In the genomic region with DNA sequence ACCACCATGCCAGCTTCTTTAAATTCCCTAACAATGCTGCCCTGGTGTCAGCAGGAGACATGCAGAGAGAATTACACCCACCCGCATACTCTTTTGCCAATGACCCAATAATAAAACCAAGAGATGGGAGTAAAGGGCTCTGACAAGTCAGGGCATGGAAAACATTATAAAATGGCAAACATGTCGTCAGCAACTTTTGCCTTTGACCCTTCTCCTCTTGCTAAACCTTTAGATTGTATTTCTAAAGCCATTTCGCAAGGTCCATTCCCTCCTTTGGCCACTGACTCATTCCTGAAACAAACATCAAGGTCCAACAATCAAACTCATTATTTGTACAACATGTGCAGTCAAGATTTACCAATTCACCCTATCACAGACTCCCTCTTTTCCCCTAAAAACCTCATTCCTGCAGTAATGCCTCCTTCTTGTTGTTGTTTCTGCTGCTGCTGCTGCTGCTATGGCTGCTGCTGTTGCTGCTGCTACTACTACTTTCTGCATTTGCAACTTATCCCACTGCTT, we compare ENCODE assay signal across 12 mouse cellular contexts. TPM values are rescaled to one million over a fixed set of nuclear protein-coding genes. Genes with fewer than 3 reads are reported as not detected.
DNase-seq lines count a peak whose midpoint lies in the region; ATAC-seq and TF ChIP-seq lines count a peak whose summit lies in the region.
"Not testable (repeated sequence)": the region's sequence is repeated elsewhere in the genome, so short reads cannot be mapped to it uniquely, and the experiment has no call there.
"Had no signal": no experiment of that assay in that cellular context is flagged by ENCODE, and none has a peak within 500 bp of the region (broad histone marks: within the 10 kb centered on the region; RNA-seq: fewer than 3 reads in every experiment).

No protein-coding gene starts in this region.

- not testable (repeated sequence) for TF ChIP-seq CTCF in liver, embryonic 14.5 days (IDR thresholded peaks at IDR 0.05; ENCODE audit: low read depth); liver, postnatal 0 days (IDR thresholded peaks at IDR 0.05; ENCODE audit: low read depth)

- not testable (repeated sequence) for H3K4me3 ChIP-seq in liver, embryonic 12.5 days; liver, embryonic 13.5 days (replicated peaks); liver, embryonic 14.5 days (ENCODE audit: insufficient read depth in 1 of 2, low read depth in 2 of 2, low read length in 2 of 2); liver, embryonic 15.5 days (replicated peaks); liver, embryonic 16.5 days (ENCODE audit: low read depth, low read length); liver, postnatal 0 days (ENCODE audit: low read depth, low read length)

- H3K9ac ChIP-seq in liver, embryonic 12.5 days; liver, embryonic 13.5 days; liver, embryonic 14.5 days (replicated peaks); liver, embryonic 15.5 days; liver, embryonic 16.5 days (ENCODE audit: low read depth, low read length); liver, postnatal 0 days (replicated peaks): not testable (repeated sequence)

- not testable (repeated sequence) for H3K36me3 ChIP-seq in liver, embryonic 12.5 days; liver, embryonic 13.5 days; liver, embryonic 14.5 days (replicated peaks; ENCODE audit: control insufficient read depth, insufficient read depth, low read depth); liver, embryonic 15.5 days (replicated peaks); liver, embryonic 16.5 days (ENCODE audit: control insufficient read depth, insufficient read depth); liver, postnatal 0 days (replicated peaks; ENCODE audit: insufficient read depth, low read length)

- not testable (repeated sequence) for H3K4me1 ChIP-seq in liver, embryonic 12.5 days; liver, embryonic 13.5 days (replicated peaks); liver, embryonic 14.5 days (replicated peaks; ENCODE audit: control insufficient read depth in 2 of 2, insufficient read depth in 2 of 2, low read length in 1 of 2); liver, embryonic 15.5 days (replicated peaks); liver, embryonic 16.5 days (ENCODE audit: control insufficient read depth, low read depth, low read length); liver, postnatal 0 days (ENCODE audit: insufficient read depth)

- not testable (repeated sequence) for H3K27ac ChIP-seq in liver, embryonic 12.5 days; liver, embryonic 13.5 days; liver, embryonic 14.5 days; liver, embryonic 15.5 days (replicated peaks); liver, embryonic 16.5 days (ENCODE audit: low read length); liver, postnatal 0 days (ENCODE audit: low read depth)

- not testable (repeated sequence) for H3K27me3 ChIP-seq in liver, embryonic 12.5 days (replicated peaks); liver, embryonic 13.5 days; liver, embryonic 14.5 days (ENCODE audit: control insufficient read depth, insufficient read depth, low read length); liver, embryonic 15.5 days; liver, embryonic 16.5 days (ENCODE audit: control insufficient read depth, insufficient read depth, low read depth, low read length); liver, postnatal 0 days (ENCODE audit: insufficient read depth, low read length)

- WGBS in liver, embryonic 12.5 days (ENCODE audit: insufficient replicate concordance) = 55% methylated on average over 1 of the region's 3 CpGs
- WGBS in liver, embryonic 13.5 days (ENCODE audit: insufficient replicate concordance) = 64% methylated on average over 1 of the region's 3 CpGs
- WGBS in liver, embryonic 14.5 days (ENCODE audit: insufficient replicate concordance) = 60% methylated on average over 1 of the region's 3 CpGs
- 56% methylated on average over 1 of the region's 3 CpGs for WGBS in liver, embryonic 15.5 days (ENCODE audit: insufficient replicate concordance)
- 78% methylated on average over 1 of the region's 3 CpGs for WGBS in liver, embryonic 16.5 days (ENCODE audit: insufficient replicate concordance)
- WGBS in liver, postnatal 0 days (ENCODE audit: insufficient replicate concordance) = 29% methylated on average over 1 of the region's 3 CpGs

- H3K4me2 ChIP-seq in liver, embryonic 12.5 days; liver, embryonic 13.5 days; liver, embryonic 14.5 days (ENCODE audit: low read depth); liver, embryonic 15.5 days; liver, embryonic 16.5 days (ENCODE audit: low read depth, low read length); liver, postnatal 0 days (ENCODE audit: low read depth, low read length): not testable (repeated sequence)

- H3K9me3 ChIP-seq in liver, embryonic 12.5 days (replicated peaks); liver, embryonic 13.5 days (replicated peaks); liver, embryonic 14.5 days (ENCODE audit: control insufficient read depth, low read length); liver, embryonic 15.5 days (replicated peaks); liver, embryonic 16.5 days (replicated peaks; ENCODE audit: control insufficient read depth, low read length); liver, postnatal 0 days (ENCODE audit: low read length): not testable (repeated sequence)

- not testable (repeated sequence) for TF ChIP-seq EP300 in liver, embryonic 14.5 days (IDR thresholded peaks at IDR 0.05; ENCODE audit: low read depth); liver, postnatal 0 days (IDR thresholded peaks at IDR 0.05; ENCODE audit: low read depth)

- peak; percentile 27; the same call in 1 of the 2 replicates for ATAC-seq in liver, embryonic 12.5 days
- peak; percentile 65 for ATAC-seq in liver, embryonic 13.5 days (ENCODE audit: low read depth)
- peak; percentile 71 for ATAC-seq in liver, embryonic 14.5 days (ENCODE audit: insufficient read depth)
- ATAC-seq in liver, embryonic 15.5 days (ENCODE audit: insufficient read depth) = peak; percentile 74
- peak; percentile 88 for ATAC-seq in liver, embryonic 16.5 days (ENCODE audit: low read depth)
- ATAC-seq in liver, postnatal 0 days = peak; percentile 89

- DNase-seq in liver, embryonic 13.5 days; liver, embryonic 14.5 days (ENCODE audit: low read depth in 3 of 3, low spot score in 3 of 3); liver, postnatal 0 days: not testable (repeated sequence)

RNA-seq across cellular contexts. Expression of gene Cyp2b13, which starts 41.4 kb away (rescaled TPM):
- polyA plus RNA-seq in liver, embryonic 12.5 days (2016; fragmentation: Nextera tagmentation; extraction: Ambion mirVana) = not detected in 2 replicates
- polyA plus RNA-seq in liver, embryonic 13.5 days (2015; fragmentation: Nextera tagmentation; extraction: Ambion mirVana) = 0.15 TPM in 1 of 2 replicates, not detected in the other
- 0.13 and 0.17 TPM in 2 replicates for polyA plus RNA-seq in liver, embryonic 14.5 days (2012; rRNA removed)
- 0.15 and 0.21 TPM in 2 replicates for polyA plus RNA-seq in liver, embryonic 14.5 days (2014; fragmentation: Nextera tagmentation; extraction: Ambion mirVana)
- 0.20 and 0.24 TPM in 2 replicates for polyA plus RNA-seq in liver, embryonic 15.5 days (2015; fragmentation: Nextera tagmentation; extraction: Ambion mirVana)
- 0.35 and 0.43 TPM in 2 replicates for polyA plus RNA-seq in liver, embryonic 16.5 days (2015; fragmentation: Nextera tagmentation; extraction: Ambion mirVana)
- polyA plus RNA-seq in liver, postnatal 0 days (2015; fragmentation: Nextera tagmentation; extraction: Ambion mirVana) = 1.7 TPM in 2 replicates
- polyA plus RNA-seq: activated CD4-positive, CD25-positive, alpha-beta regulatory T cell, adult 4 months; adrenal gland, adult 2 months; brain, embryonic 14.5 days; CD4-positive, CD25-positive, alpha-beta regulatory T cell, adult 4 months; G1E; Patski had no signal

Comparison
In these comparisons a context has a peak if more than half of its experiments do, and no peak if none do; other contexts are left out.
1. ATAC-seq: peak in every context shown above with its lines; median percentile 89 in liver, postnatal 0 days; 88 in liver, embryonic 16.5 days; 74 in liver, embryonic 15.5 days; 71 in liver, embryonic 14.5 days; 65 in liver, embryonic 13.5 days; 27 in liver, embryonic 12.5 days.